Mouse (Mus musculus) layer of hippocampus, adult 8-10 months (tissue): ENCODE measurements around the gene Npas3. TPM values are rescaled to one million over a fixed set of nuclear protein-coding genes. Genes with fewer than 3 reads are reported as not detected.
A peak's percentile ranks its signal among the peaks of the same experiment; 100 is the strongest.

ENCODE experiments used
- DNase-seq, 2 experiments: peaks; one replicate each; pipeline ENCODE4 v3.0.0; 2022; ENCODE audit warnings: low spot score in 2 of 2
- total RNA-seq, 4 experiments: library from RNA; stranded (reverse); gene quantifications; 2 replicates each; pipeline ENCODE4 v1.2.4; 2022

The Npas3 gene
- total RNA-seq, 4 experiments from 2014 or later = 20.9 to 30.4 (median 26.6) TPM

GRCm38 (mm10) chr12:53407776-53408175 lies 159.3 kb downstream of the Npas3 start:
- peak; percentile 37 to 38 for DNase-seq

- DNase-seq = no peak
Measured at GRCm38 (mm10) chr12:53409711-53410110, 161.2 kb downstream of the Npas3 start.

- DNase-seq = peak; percentile 16 to 17
Measured at GRCm38 (mm10) chr12:53410647-53411046, 162.2 kb downstream of the Npas3 start.

GRCm38 (mm10) chr12:53416096-53416495 lies 167.6 kb downstream of the Npas3 start:
- no peak for DNase-seq

GRCm38 (mm10) chr12:53421701-53422100 lies 173.2 kb downstream of the Npas3 start:
- DNase-seq = peak in 1 of 2 experiments; percentile 11

- no peak for DNase-seq
Measured at GRCm38 (mm10) chr12:53423631-53424030, 175.2 kb downstream of the Npas3 start.

GRCm38 (mm10) chr12:53426006-53426405 lies 177.5 kb downstream of the Npas3 start:
- DNase-seq = no peak

- DNase-seq = no peak
Measured at GRCm38 (mm10) chr12:53427153-53427552, 178.7 kb downstream of the Npas3 start.

GRCm38 (mm10) chr12:53442029-53442428 lies 193.6 kb downstream of the Npas3 start:
- DNase-seq = no peak

- DNase-seq = no peak
Measured at GRCm38 (mm10) chr12:53447469-53447868, 199.0 kb downstream of the Npas3 start.

- DNase-seq = peak; percentile 34
Measured at GRCm38 (mm10) chr12:53448040-53448439, 199.6 kb downstream of the Npas3 start.

- DNase-seq = no peak
Measured at GRCm38 (mm10) chr12:53467549-53467948, 219.1 kb downstream of the Npas3 start.

- no peak for DNase-seq
Measured at GRCm38 (mm10) chr12:53474486-53474885, 226.0 kb downstream of the Npas3 start.

GRCm38 (mm10) chr12:53484924-53485323 lies 236.4 kb downstream of the Npas3 start:
- no peak for DNase-seq

- DNase-seq = no peak
Measured at GRCm38 (mm10) chr12:53496386-53496785, 247.9 kb downstream of the Npas3 start.

GRCm38 (mm10) chr12:53514885-53515284 lies 266.4 kb downstream of the Npas3 start:
- DNase-seq = no peak

GRCm38 (mm10) chr12:53519556-53519955 lies 271.1 kb downstream of the Npas3 start:
- no peak for DNase-seq

- no peak for DNase-seq
Measured at GRCm38 (mm10) chr12:53522631-53523030, 274.2 kb downstream of the Npas3 start.

GRCm38 (mm10) chr12:53527046-53527445 lies 278.6 kb downstream of the Npas3 start:
- no peak for DNase-seq

GRCm38 (mm10) chr12:53529345-53529744 lies 280.9 kb downstream of the Npas3 start:
- no peak for DNase-seq

GRCm38 (mm10) chr12:53536816-53537215 lies 288.3 kb downstream of the Npas3 start:
- DNase-seq = no peak

GRCm38 (mm10) chr12:53556359-53556758 lies 307.9 kb downstream of the Npas3 start:
- no peak for DNase-seq

- DNase-seq = no peak
Measured at GRCm38 (mm10) chr12:53558259-53558658, 309.8 kb downstream of the Npas3 start.
